Mouse (Mus musculus): ENCODE data around the gene Sh2d1b2.

The Sh2d1b2 gene

GRCm38 (mm10) chr1:170282415-170283129, 50.0 kb downstream of the Sh2d1b2 start:
- no peak for DNase-seq

- peak; percentile 79 to 82 for DNase-seq
These were observed 59.8 kb downstream of the Sh2d1b2 start for GRCm38 (mm10) chr1:170292239-170292951.

- no peak for DNase-seq
These were observed 60.7 kb downstream of the Sh2d1b2 start for GRCm38 (mm10) chr1:170293257-170293656.

GRCm38 (mm10) chr1:170294786-170295570, 62.4 kb downstream of the Sh2d1b2 start:
- peak in 1 of 2 experiments; percentile 14 for DNase-seq

- DNase-seq, result no peak
These were observed 66.9 kb downstream of the Sh2d1b2 start for GRCm38 (mm10) chr1:170299496-170299895.

GRCm38 (mm10) chr1:170301686-170302085, 69.1 kb downstream of the Sh2d1b2 start:
- DNase-seq, result no peak

GRCm38 (mm10) chr1:170302456-170302855, 69.9 kb downstream of the Sh2d1b2 start:
- no peak for DNase-seq

- DNase-seq, result no peak
These were observed 70.6 kb downstream of the Sh2d1b2 start for GRCm38 (mm10) chr1:170303103-170303502.
